Mouse (Mus musculus): ENCODE data around the gene Dbil5.
"Not testable (repeated sequence)": the region's sequence is repeated elsewhere in the genome, so short reads cannot be mapped to it uniquely, and the experiment has no call there.

Dbil5 gene

GRCm38 (mm10) chr11:76217390-76217800, at the start of gene Dbil5, which contains the start of gene Gemin4:
Gene Dbil5, plus strand, starts transcription at chr11:76217608.
Gene Gemin4, minus strand, starts transcription at chr11:76217664.
- in situ Hi-C loops (cut with MboI, MseI) = no loop called here

DNA sequence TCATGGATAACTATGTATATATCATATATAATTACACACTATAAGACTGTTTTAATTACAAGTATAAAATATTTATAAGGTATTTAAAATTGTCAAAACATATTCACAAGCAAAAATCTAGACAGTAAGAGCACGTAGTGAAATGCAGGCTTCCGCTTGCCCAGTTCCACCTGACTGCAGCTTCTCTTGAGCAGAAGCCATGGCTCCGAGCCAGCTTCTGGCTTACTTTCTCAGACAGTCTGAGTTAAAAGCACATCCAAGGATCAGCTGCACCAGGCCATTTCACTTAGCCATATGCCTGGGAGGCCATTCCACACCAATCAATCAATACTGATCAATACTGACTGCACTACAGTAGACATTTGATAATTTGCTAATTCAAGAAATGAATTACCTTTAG, 48.4 kb upstream of the Dbil5 start:
- in situ Hi-C loops (cut with MboI, MseI) = loop anchor here (5.0 kb wide), 1 partner anchor 82 kb away; no protein-coding TSS in a partner anchor

DNA sequence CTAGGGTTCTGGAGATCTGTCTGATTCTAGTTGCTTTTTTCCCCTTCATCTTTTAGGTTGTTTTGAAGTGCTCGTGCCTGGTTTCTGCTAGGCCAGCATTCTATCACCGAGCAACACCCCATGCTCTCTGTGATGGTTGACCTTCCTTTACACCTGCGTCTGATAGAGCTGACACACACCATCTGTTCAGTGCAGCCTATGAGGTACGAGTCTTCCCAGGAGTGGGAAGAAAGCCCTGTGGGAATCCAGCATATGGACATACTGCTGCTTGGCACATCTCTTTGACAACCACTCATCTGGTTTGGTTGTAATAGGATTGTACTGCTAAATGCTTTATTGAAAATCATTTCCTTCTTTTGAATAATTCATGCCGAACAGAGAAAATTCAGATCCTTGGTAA, 47.2 kb upstream of the Dbil5 start:
- in situ Hi-C loops (cut with MboI, MseI) = no loop called here

- in situ Hi-C loops (cut with MboI, MseI) = no loop called here
These were observed 38.5 kb upstream of the Dbil5 start for GRCm38 (mm10) chr11:76178726-76179494.

DNA sequence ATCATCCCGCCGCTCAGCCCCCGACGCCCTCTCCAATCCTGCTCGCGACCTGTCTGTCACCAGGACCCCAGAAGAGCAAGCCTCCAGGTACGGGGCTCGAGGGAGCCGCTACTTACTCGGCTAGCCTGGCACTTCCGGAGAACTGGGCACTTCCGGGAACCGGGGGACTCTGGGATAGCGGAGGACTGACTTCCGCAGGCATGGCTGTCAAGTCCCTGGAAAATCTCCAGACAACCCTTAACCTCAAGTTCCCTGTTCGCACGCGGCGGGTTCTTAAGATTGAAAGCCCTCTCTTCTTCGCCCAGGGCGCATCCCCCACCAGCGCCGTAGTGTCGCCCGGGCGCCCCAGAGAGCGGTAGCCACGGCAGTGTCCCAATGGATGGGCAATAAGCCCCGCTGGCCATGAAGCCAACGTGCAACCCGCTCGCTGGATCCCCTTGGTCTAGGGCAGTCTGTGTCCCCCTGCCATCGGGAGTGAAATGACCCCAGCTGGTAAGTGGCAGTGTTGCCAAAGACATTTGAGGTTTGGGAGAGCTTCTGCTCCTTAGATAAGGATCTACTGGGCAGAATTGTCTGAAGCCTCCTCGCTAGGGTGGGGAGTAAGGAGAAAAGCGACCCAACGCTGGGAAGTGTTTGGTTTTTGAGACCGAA, 37.8 kb upstream of the Dbil5 start, which contains the start of the genes Vps53 and Fam57a:
TSS of gene Vps53 (minus strand) at position 153 of the 651 bp plus-strand sequence.
TSS of gene Fam57a (plus strand) at position 177 of the 651 bp plus-strand sequence.
- in situ Hi-C loops (cut with MboI, MseI) = no loop called here

DNA sequence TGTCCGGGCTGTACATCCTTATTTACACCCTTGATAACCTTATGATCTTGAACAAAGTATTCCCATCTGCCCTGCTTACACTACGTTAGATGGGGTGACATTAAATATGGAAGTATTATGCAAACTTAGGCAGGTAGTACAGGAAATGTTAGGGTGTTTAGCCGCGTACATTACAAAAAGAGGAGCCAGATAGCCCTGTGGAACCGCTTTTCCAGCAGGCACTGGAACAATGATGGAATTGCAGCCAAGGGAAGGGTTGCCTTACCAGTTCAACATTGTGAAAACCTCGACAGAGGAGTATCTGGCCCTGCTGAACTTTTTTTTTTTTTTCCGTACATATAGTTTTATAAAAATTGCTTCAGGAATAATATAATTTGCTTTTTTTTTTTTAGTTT, 37.3 kb upstream of the Dbil5 start:
- in situ Hi-C loops (cut with MboI, MseI) = no loop called here

- in situ Hi-C loops (cut with MboI, MseI) = no loop called here
These were observed 33.7 kb upstream of the Dbil5 start for GRCm38 (mm10) chr11:76183745-76184144.

DNA sequence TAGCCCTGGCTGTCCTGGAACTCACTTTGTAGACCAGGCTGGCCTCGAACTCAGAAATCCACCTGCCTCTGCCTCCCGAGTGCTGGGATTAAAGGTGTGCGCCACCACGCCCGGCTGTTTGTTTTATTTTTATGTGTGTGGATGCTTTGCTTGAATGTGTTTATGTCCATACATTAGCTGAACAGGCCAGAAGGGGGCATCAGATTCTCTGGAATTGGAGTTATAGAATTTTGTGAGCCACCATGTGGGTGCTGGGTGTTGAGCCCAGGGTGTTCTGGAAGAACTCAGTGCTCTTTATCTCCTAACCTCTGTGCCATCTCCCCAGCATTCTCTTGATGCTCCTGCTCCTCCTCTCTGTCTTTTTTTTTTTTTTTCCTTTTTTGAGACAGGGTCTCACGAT, 30.5 kb upstream of the Dbil5 start:
- in situ Hi-C loops (cut with MboI, MseI) = no loop called here

DNA sequence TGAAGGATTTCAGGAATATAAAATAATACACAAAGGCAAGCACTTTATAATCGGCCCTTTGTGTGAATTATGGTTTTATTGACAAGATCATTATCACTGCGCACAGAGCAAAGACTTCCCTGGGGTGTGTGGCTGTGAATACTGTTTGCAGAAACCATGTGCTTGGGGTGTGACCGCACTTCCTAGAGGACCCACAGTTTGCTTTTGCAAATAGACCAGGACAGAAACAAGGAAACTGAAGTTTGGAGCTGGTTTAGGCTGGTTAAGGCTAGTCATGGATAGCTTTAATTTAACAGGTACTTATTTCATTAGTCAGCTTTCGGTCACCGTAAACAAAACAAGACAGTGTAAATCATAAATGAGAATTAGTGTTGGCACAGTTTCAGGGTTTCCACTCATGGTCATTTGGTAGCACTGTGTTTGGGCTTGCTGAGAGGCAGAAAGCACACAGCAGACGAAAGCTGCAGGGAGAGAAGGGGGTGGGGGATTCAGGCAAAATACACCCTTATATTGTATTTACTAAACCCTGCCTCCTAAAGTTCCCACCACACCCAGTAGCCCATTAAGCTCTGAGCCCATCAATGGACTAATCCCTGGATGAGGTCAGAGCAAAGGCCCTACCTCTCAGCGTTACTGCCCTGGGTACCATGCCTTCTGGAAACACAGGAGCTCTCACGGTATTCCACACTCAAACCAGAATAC, 21.0 kb upstream of the Dbil5 start:
- in situ Hi-C loops (cut with MboI, MseI) = no loop called here

- in situ Hi-C loops (cut with MboI, MseI) = no loop called here
These were observed 20.4 kb upstream of the Dbil5 start for GRCm38 (mm10) chr11:76196977-76197469.

DNA sequence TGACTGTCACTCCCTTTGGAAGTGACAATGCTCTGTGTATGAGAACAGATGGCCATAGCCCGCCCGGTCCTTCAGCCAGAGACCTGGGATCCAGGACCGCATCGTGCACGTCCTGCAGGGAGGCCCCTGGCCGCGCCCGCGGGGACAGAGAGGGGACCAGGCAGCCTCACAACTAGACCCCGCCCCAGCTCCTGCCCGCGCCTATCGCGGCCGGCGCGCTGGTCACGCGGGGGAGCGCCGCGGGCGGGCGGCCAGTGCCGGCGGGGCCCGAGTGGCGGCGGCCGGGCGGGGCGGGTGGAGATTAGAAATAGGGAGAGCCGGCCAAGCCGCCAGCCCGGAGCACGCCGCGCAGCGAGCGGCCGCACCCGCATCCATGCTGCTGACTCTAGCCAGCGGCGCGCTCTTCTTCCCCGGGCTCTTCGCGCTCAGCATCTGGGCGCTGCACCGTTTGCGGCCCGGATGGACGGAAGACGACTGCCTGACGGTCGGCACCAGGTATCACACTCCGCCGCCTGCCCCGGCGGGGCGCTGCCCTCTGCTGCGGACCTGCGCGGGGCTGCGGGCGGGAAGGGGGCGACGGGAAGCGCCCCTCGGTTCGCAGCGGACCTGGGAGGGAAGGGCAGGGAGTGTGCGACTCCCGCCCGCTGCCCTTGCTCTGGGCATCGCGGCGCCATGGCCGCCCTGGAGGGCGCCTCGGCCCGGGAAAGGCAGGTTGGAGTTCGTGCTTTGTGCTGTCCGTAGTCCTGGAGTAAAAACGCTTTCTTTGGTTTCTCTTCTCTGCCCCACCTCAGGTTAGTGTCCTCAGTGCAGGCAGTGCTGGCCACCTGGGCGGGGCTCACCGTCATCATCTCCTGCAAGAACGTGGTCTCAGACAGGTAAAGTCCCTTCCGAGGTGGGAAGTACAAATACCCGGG, 15.4 kb upstream of the Dbil5 start:
- in situ Hi-C loops (cut with MboI, MseI) = no loop called here

DNA sequence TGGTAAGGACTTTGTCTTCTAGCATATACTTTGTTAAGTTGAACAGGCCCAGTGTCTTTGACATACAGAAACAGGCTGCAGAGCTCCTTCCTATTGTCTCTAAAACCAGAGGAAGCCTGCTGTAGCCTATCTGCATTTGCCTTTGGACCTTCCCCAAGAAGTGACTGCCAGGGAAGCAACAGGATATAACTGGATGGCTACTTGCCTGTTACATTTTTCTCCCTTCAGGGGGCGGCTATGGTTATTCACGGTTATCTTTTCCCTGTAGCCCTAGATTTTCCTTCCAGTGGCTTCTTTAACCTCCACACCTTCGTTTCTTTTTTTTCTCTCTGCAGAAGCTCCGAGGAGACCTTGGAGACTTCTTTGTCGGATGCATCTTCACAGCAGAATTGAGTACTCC, 10.6 kb upstream of the Dbil5 start:
- in situ Hi-C loops (cut with MboI, MseI) = no loop called here

- in situ Hi-C loops (cut with MboI, MseI) = no loop called here
These were observed 7.0 kb upstream of the Dbil5 start for GRCm38 (mm10) chr11:76210228-76210985.

DNA sequence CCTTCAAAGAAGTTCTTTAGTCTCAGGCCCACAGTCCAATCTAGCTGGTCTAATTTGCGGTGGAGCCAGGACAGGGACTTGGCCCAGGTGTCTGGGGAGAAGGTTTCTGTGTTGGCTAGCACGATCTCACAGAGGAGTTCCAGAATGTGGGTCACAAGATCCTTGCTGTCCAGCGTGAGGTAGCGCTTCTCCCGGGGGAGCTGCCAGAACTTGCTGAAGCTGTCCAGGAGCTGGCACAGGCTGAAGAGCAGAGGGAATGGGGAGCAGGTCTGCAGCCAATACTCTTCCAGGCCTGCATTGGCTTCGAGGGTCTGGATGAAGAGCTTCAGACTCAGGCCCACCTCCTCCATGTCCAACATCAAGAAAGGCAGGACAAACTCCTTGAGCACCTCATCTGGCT, 5.8 kb upstream of the Dbil5 start:
- in situ Hi-C loops (cut with MboI, MseI) = not testable (repeated sequence)

GRCm38 (mm10) chr11:76213841-76214240, 3.6 kb upstream of the Dbil5 start:
- in situ Hi-C loops (cut with MboI, MseI) = no loop called here

DNA sequence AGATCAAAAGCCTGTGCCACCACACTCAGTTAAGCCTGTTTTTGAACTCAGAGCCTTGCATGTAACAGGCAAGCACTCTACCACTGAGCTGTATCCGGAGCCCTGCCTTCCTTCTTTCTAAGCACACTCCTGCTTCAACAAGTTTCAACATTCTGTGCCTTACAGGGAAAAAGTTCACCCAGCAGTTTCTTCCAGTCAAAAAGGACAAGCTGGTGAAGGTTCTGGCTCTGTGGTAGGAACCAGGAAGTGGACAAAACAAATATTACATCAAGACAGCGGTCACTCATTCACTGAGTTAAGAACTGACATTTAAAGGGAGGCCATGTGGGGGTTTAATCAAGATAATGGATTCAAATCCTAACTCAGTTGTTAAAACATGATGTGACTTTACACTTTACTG, 2.4 kb upstream of the Dbil5 start:
- in situ Hi-C loops (cut with MboI, MseI) = no loop called here

DNA sequence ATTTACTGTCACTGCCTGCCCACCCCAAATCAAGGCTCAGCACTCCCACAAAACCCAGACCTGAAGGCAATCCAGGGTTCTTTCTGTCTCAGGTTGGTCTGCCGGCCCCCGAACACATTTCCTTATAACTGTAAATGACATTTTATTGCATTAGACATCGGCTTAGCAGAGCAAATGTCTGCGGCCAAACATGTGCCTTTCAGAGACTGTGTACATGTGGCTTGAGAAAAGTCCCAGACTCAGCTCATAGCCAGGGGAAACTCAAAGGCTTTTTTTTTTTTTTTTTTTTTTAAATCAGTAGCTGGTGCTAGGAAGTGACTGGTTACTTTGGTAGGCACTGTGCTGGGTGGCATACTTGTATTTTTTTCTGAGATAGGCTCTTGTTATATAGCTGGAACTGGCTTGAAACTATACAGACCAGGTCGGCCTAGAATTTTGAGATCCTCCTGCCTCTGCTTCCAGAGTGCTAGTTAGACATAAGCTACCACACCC, 1.3 kb upstream of the Dbil5 start:
- in situ Hi-C loops (cut with MboI, MseI) = no loop called here

- in situ Hi-C loops (cut with MboI, MseI) = no loop called here
These were observed 573 bp upstream of the Dbil5 start for GRCm38 (mm10) chr11:76216681-76217389.

DNA sequence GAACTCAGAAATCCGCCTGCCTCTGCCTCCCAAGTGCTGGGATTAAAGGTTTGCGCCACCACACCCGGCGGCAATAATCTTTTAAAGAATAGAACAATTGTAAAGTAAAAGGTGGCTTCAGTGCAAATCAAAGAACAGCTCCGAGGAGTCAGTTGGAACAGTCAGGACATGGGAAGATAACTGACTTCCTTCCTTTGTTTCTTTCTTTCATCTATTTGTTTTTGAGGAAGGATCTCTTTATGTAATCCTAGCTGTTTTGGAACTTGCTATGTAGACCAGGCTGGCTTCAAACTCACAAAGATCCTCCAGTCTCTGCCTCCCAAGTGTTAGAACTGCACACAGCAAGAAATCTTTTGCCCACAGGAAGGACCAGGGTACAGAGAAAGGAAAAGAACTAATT, 7.2 kb downstream of the Dbil5 start:
- in situ Hi-C loops (cut with MboI, MseI) = no loop called here

- in situ Hi-C loops (cut with MboI, MseI) = no loop called here
These were observed 7.6 kb downstream of the Dbil5 start for GRCm38 (mm10) chr11:76225051-76225450.

Measured in T-helper 2 cell (primary cell).